Mouse (Mus musculus) MEL (cell line): ENCODE measurements around the gene Cyb5rl. TPM values are rescaled to one million over a fixed set of nuclear protein-coding genes. Genes with fewer than 3 reads are reported as not detected.

Experiments
- DNase-seq: peaks from one replicate; pipeline ENCODE4 v3.0.0; 2011; ENCODE audit warnings: low read depth, low spot score
- H3K27ac ChIP-seq: 2 replicates; pipeline ENCODE4 v1.5.1; 2012; ENCODE audit warnings: low read depth, mild to moderate bottlenecking, control low read depth, low read length, moderate library complexity; ENCODE audit not compliant: control insufficient read depth
- H3K27me3 ChIP-seq, 2 experiments: fragments of 150-350 bp in 1 of 2; sonication (generic) in 1 of 2; 2 replicates each; pipeline ENCODE4 v1.6.1; 2012; ENCODE audit warnings: low read length in 2 of 2, mild to moderate bottlenecking in 2 of 2, improper control_type of control experiment in 1 of 2, moderate library complexity in 1 of 2; ENCODE audit not compliant: insufficient read depth in 2 of 2, control insufficient read depth in 1 of 2
- H3K36me3 ChIP-seq, 2 experiments: 2 replicates each; pipeline ENCODE4 v1.6.1; 2012 to 2014; ENCODE audit warnings: low read length in 2 of 2, improper control_type of control experiment in 1 of 2, inconsistent platforms in 1 of 2, mild to moderate bottlenecking in 1 of 2; ENCODE audit not compliant: insufficient read depth in 2 of 2, control insufficient read depth in 1 of 2
- H3K4me1 ChIP-seq, 2 experiments: fragments of 150-350 bp in 1 of 2; sonication (generic) in 1 of 2; 2 replicates each; pipeline ENCODE4 v1.6.1; 2012; ENCODE audit warnings: low read length in 2 of 2, improper control_type of control experiment in 1 of 2, mild to moderate bottlenecking in 1 of 2; ENCODE audit not compliant: insufficient read depth in 2 of 2, control insufficient read depth in 1 of 2
- H3K4me3 ChIP-seq, 2 experiments: fragments of 150-350 bp in 1 of 2; sonication (generic) in 1 of 2; 2 replicates each; pipeline ENCODE4 v1.5.1; 2012; ENCODE audit warnings: low read depth in 2 of 2, low read length in 2 of 2, mild to moderate bottlenecking in 2 of 2, moderate library complexity in 2 of 2, control low read depth in 1 of 2, improper control_type of control experiment in 1 of 2; ENCODE audit not compliant: control insufficient read depth in 1 of 2, insufficient read depth in 1 of 2
- H3K79me2 ChIP-seq: 2 replicates; pipeline ENCODE4 v1.6.1; 2012; ENCODE audit warnings: mild to moderate bottlenecking, low read length, moderate library complexity; ENCODE audit not compliant: control insufficient read depth, poor library complexity, insufficient read depth
- H3K9ac ChIP-seq: 2 replicates; pipeline ENCODE4 v1.6.1; 2012; ENCODE audit warnings: low read depth, mild to moderate bottlenecking, control low read depth, low read length, moderate library complexity; ENCODE audit not compliant: control insufficient read depth, poor library complexity, severe bottlenecking
- H3K9me3 ChIP-seq: fragments of 150-350 bp; sonication (generic); replicated peaks from 2 replicates; pipeline ENCODE4 v1.6.1; 2012; ENCODE audit warnings: mild to moderate bottlenecking, low read length, improper control_type of control experiment, moderate library complexity; ENCODE audit not compliant: insufficient read depth
- BHLHE40 ChIP-seq: IDR thresholded peaks from 2 replicates; pipeline ENCODE4 v1.6.1; 2012; ENCODE audit warnings: low read depth, mild to moderate bottlenecking, inconsistent platforms, low read length, improper control_type of control experiment, borderline replicate concordance
- CHD1 ChIP-seq: IDR thresholded peaks from 2 replicates; pipeline ENCODE4 v1.6.1; 2012; ENCODE audit warnings: low read depth, mild to moderate bottlenecking, inconsistent platforms, low read length, improper control_type of control experiment
- CHD2 ChIP-seq: IDR thresholded peaks from 2 replicates; pipeline ENCODE4 v1.6.1; 2011; ENCODE audit warnings: low read length, improper control_type of control experiment
- E2F4 ChIP-seq: IDR thresholded peaks from 2 replicates; pipeline ENCODE4 v1.6.1; 2011; ENCODE audit warnings: low read depth, low read length, improper control_type of control experiment, borderline replicate concordance
- EP300 ChIP-seq, 2 experiments: IDR thresholded peaks; 2 replicates each; pipeline ENCODE4 v1.6.1; 2011; ENCODE audit warnings: improper control_type of control experiment in 2 of 2, low read length in 2 of 2, low read depth in 1 of 2, mild to moderate bottlenecking in 1 of 2
- GATA1 ChIP-seq: IDR thresholded peaks from 2 replicates; pipeline ENCODE4 v1.6.1; 2011; ENCODE audit warnings: low read depth, low read length, improper control_type of control experiment
- MAX ChIP-seq: IDR thresholded peaks from 2 replicates; pipeline ENCODE4 v1.6.1; 2011; ENCODE audit warnings: low read length, improper control_type of control experiment
- MYC ChIP-seq: IDR thresholded peaks from 2 replicates; pipeline ENCODE4 v1.6.1; 2011; ENCODE audit warnings: low read depth, mild to moderate bottlenecking, low read length, improper control_type of control experiment, moderate library complexity
- NRF1 ChIP-seq: IDR thresholded peaks from 2 replicates; pipeline ENCODE4 v1.6.1; 2014; ENCODE audit warnings: low read depth, mild to moderate bottlenecking, inconsistent platforms, low read length, improper control_type of control experiment, moderate library complexity; ENCODE audit not compliant: poor library complexity, insufficient read depth, severe bottlenecking
- POLR2A ChIP-seq, 2 experiments: IDR thresholded peaks; 2 replicates each; pipeline ENCODE4 v1.6.1; 2011 to 2012; ENCODE audit warnings: low read length in 2 of 2, mild to moderate bottlenecking in 2 of 2, control low read depth in 1 of 2, improper control_type of control experiment in 1 of 2, low read depth in 1 of 2, moderate library complexity in 1 of 2; ENCODE audit not compliant: control insufficient read depth in 1 of 2, insufficient read depth in 1 of 2, poor library complexity in 1 of 2
- POLR2AphosphoS5 ChIP-seq: IDR thresholded peaks from 2 replicates; pipeline ENCODE4 v1.6.1; 2012; ENCODE audit warnings: low read depth, borderline replicate concordance, mild to moderate bottlenecking, inconsistent platforms, low read length, moderate library complexity, mixed read lengths
- RAD21 ChIP-seq: IDR thresholded peaks from 2 replicates; pipeline ENCODE4 v1.6.1; 2011; ENCODE audit warnings: mild to moderate bottlenecking, low read depth, low read length, improper control_type of control experiment
- RCOR1 ChIP-seq: IDR thresholded peaks from 2 replicates; pipeline ENCODE4 v1.6.1; 2012; ENCODE audit warnings: low read depth, mild to moderate bottlenecking, inconsistent platforms, low read length, improper control_type of control experiment
- SMC3 ChIP-seq: IDR thresholded peaks from 2 replicates; pipeline ENCODE4 v1.6.1; 2011; ENCODE audit warnings: low read depth, low read length, improper control_type of control experiment
- TAL1 ChIP-seq: IDR thresholded peaks from 2 replicates; pipeline ENCODE4 v1.6.1; 2012; ENCODE audit warnings: mild to moderate bottlenecking, inconsistent platforms, low read length, moderate library complexity, mixed read lengths
- TCF12 ChIP-seq: IDR thresholded peaks from 2 replicates; pipeline ENCODE4 v1.6.1; 2014; ENCODE audit warnings: low read depth, mild to moderate bottlenecking, inconsistent platforms, low read length, improper control_type of control experiment, moderate library complexity
- UBTF ChIP-seq: IDR thresholded peaks from 2 replicates; pipeline ENCODE4 v1.6.1; 2012; ENCODE audit warnings: low read depth, mild to moderate bottlenecking, inconsistent platforms, low read length, improper control_type of control experiment, moderate library complexity, borderline replicate concordance; ENCODE audit not compliant: insufficient read depth
- USF2 ChIP-seq, 2 experiments: IDR thresholded peaks; 2 replicates each; pipeline ENCODE4 v1.6.1; 2011 to 2012; ENCODE audit warnings: improper control_type of control experiment in 2 of 2, low read length in 2 of 2, borderline replicate concordance in 1 of 2, inconsistent platforms in 1 of 2, low read depth in 1 of 2, mild to moderate bottlenecking in 1 of 2; ENCODE audit not compliant: insufficient read depth in 1 of 2
- ZMIZ1 ChIP-seq: IDR thresholded peaks from 2 replicates; pipeline ENCODE4 v1.6.1; 2012; ENCODE audit warnings: low read depth, mild to moderate bottlenecking, inconsistent platforms, low read length, improper control_type of control experiment, moderate library complexity
- ZNF384 ChIP-seq: IDR thresholded peaks from 2 replicates; pipeline ENCODE4 v1.6.1; 2012; ENCODE audit warnings: low read depth, mild to moderate bottlenecking, inconsistent platforms, low read length, improper control_type of control experiment
- polyA plus RNA-seq, 2 experiments: library from polyadenylated mRNA; stranded (reverse) in 1 of 2; unstranded in 1 of 2; fragments of >175 nt in 1 of 2; fragments of >200 nt in 1 of 2; gene quantifications; 2 replicates each; pipeline versions ENCODE4 v1.2.1 to v1.2.4; 2012; ENCODE audit warnings: low replicate concordance in 2 of 2, low read depth in 1 of 2; ENCODE audit not compliant: insufficient read length in 2 of 2, insufficient read depth in 1 of 2, missing spikeins in 1 of 2
- total RNA-seq: library from RNA; depleted of rRNA; stranded (reverse); fragments of 300-350 nt; gene quantifications from 2 replicates; pipeline ENCODE4 v1.2.3, GENCODE M21; 2012

Gene Cyb5rl
- total and polyA plus RNA-seq, 3 experiments, result 8.5 to 9.3 TPM; not detected in 1

DNA sequence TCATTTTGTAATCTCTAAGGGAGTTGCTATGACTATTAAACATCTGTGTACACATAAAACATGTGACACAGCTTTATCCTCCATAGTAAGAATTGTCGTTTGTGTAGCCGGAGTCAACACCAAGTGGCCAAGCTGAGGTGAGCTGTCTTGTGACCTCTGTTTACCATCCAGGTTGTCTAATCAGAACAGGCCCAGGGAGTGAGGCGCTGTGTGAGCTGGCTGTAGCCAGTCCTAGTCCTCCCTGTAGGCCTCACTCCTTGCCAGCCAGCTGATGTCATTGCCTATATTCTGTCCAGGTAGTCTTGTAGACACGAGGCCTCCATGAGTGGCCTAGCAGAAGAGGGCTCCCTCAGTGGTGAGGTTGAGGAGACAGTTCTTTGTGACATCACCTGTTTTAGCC is 31.1 kb upstream of the Cyb5rl start:
- H3K36me3 ChIP-seq, result peaks cover 0 to 7% of the 10 kb centered on the region in 2 experiments; a peak in 2 of 4 replicates
- H3K4me1 ChIP-seq, result no peaks in the 10 kb centered on the region
- DNase-seq, result no peak
- no peaks in the 10 kb centered on the region for H3K9me3 ChIP-seq
- TF ChIP-seq CHD2, result no peak
- TF ChIP-seq POLR2AphosphoS5, result no peak
- TF ChIP-seq BHLHE40, result no peak
- no peak for TF ChIP-seq NRF1
- TF ChIP-seq CHD1, result no peak
- no peak for TF ChIP-seq E2F4
- TF ChIP-seq MAX, result no peak
- no peak for TF ChIP-seq ZNF384
- TF ChIP-seq ZMIZ1, result no peak
- no peak for TF ChIP-seq UBTF
- TF ChIP-seq TAL1, result no peak
- no peak for TF ChIP-seq SMC3
- no peak for TF ChIP-seq TCF12
- TF ChIP-seq RCOR1, result no peak
- no peak for TF ChIP-seq USF2 (IDR thresholded peaks at IDR 0.05; ENCODE audit: borderline replicate concordance in 1 of 2, insufficient read depth in 1 of 2, low read depth in 1 of 2, low read length in 2 of 2)
- TF ChIP-seq POLR2A (IDR thresholded peaks at IDR 0.05; ENCODE audit: control insufficient read depth in 1 of 2, insufficient read depth in 1 of 2, low read depth in 1 of 2, low read length in 2 of 2, poor library complexity in 1 of 2), result no peak
- no peak for TF ChIP-seq GATA1
- TF ChIP-seq MYC, result no peak
- TF ChIP-seq EP300 (IDR thresholded peaks at IDR 0.05; ENCODE audit: low read depth in 1 of 2, low read length in 2 of 2), result no peak
- no peaks in the 10 kb centered on the region for H3K27me3 ChIP-seq
- no peaks in the 10 kb centered on the region for H3K79me2 ChIP-seq
- no peak overlapping the region for H3K27ac ChIP-seq
- no peak overlapping the region for H3K4me3 ChIP-seq
- H3K9ac ChIP-seq, result no peak overlapping the region

DNA sequence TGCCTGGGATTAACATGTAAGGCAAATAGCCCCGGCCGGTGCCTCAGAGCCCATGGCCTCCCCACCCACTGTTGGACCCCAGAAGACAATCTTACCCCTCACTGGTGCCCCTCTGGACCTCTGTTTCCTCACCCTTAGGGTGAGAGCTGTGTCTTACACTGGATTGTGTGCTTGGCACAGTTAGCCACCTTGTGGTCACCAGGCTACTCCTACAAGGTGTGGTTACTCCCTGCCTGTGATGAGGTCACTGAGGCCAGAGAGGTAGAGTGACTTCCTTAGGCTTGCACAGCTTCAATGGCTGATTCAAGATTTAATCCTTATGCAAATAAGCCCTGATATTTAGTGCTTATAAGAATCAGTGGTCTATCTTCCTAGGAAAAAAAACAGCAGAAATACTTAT is 29.8 kb upstream of the Cyb5rl start:
- Histone ChIP-seq H3K4me3 (no peak overlapping the region), H3K36me3 (peaks cover 5 to 13% of the 10 kb centered on the region in 2 experiments), H3K27me3 (no peaks in the 10 kb centered on the region), H3K9me3 (no peaks in the 10 kb centered on the region), H3K27ac (no peak overlapping the region), H3K9ac (no peak overlapping the region), H3K79me2 (no peaks in the 10 kb centered on the region), H3K4me1 (peaks cover 4 to 8% of the 10 kb centered on the region in 2 experiments)
- no peak for DNase-seq
- no peak for TF ChIP-seq RAD21
- peak; percentile 18; the same call in 1 of the 2 replicates for TF ChIP-seq SMC3
